Mouse (Mus musculus) liver, adult 2 months (tissue): ENCODE measurements around the gene Gstk1. TPM values are rescaled to one million over a fixed set of nuclear protein-coding genes. Genes with fewer than 3 reads are reported as not detected.

Source experiments
- DNase-seq: peaks from one replicate; pipeline ENCODE4 v3.0.0-alpha.2; 2011; ENCODE audit warnings: low read depth, low spot score; ENCODE audit errors: extremely low read depth
- H3K27ac ChIP-seq: fragments of 200-500 bp; replicated peaks from 2 replicates; pipeline ENCODE4 v1.5.1; 2012; ENCODE audit warnings: low read depth, mild to moderate bottlenecking, control low read depth, inconsistent platforms, low read length; ENCODE audit not compliant: insufficient read depth
- H3K27me3 ChIP-seq: fragments of 200-500 bp; 2 replicates; pipeline ENCODE4 v1.6.1; 2012; ENCODE audit warnings: mild to moderate bottlenecking, moderate library complexity, low read length, inconsistent platforms; ENCODE audit not compliant: control insufficient read depth, insufficient read depth
- H3K36me3 ChIP-seq: fragments of 200-500 bp; 2 replicates; pipeline ENCODE4 v1.6.1; 2012; ENCODE audit warnings: low read length, inconsistent platforms; ENCODE audit not compliant: control insufficient read depth, insufficient read depth
- H3K4me1 ChIP-seq: fragments of 200-500 bp; 2 replicates; pipeline ENCODE4 v1.6.1; 2011; ENCODE audit warnings: low read length; ENCODE audit not compliant: control insufficient read depth, insufficient read depth
- H3K4me3 ChIP-seq: fragments of 200-500 bp; 2 replicates; pipeline ENCODE4 v1.5.1; 2011; ENCODE audit warnings: low read depth, mild to moderate bottlenecking, control low read depth, low read length, moderate library complexity; ENCODE audit not compliant: insufficient read depth
- H3K79me2 ChIP-seq: fragments of 200-500 bp; 2 replicates; pipeline ENCODE4 v1.6.1; 2012; ENCODE audit warnings: inconsistent platforms, mild to moderate bottlenecking, low read length, moderate library complexity; ENCODE audit not compliant: control insufficient read depth, insufficient read depth
- H3K9ac ChIP-seq: fragments of 200-500 bp; 2 replicates; pipeline ENCODE4 v1.6.1; 2012; ENCODE audit warnings: low read depth, mild to moderate bottlenecking, control low read depth, inconsistent platforms, low read length
- CTCF ChIP-seq: fragments of 200-500 bp; IDR thresholded peaks from 2 replicates; pipeline ENCODE4 v1.5.1; 2011; ENCODE audit warnings: low read depth, low read length, control low read depth
- POLR2A ChIP-seq: fragments of 200-500 bp; IDR thresholded peaks from 2 replicates; pipeline ENCODE4 v1.6.1; 2011; ENCODE audit warnings: low read length, control low read depth; ENCODE audit not compliant: insufficient read depth; ENCODE audit errors: extremely low read depth
- WGBS: fragments of 180-500 bp; shearing (Covaris S2); methylation state at CpG from one replicate; pipeline ENCODE4 v1.1.7; 2018; 5-methylcytosine and 5-hydroxymethylcytosine counted together
- polyA plus RNA-seq: library from polyadenylated mRNA; depleted of rRNA; stranded (reverse); fragments of >200 nt; gene quantifications from 2 replicates; pipeline ENCODE4 v1.2.3, GENCODE M21; 2012
- total RNA-seq: library from RNA; depleted of rRNA; stranded (reverse); fragments of >200 nt; gene quantifications from 2 replicates; pipeline ENCODE4 v1.2.3, GENCODE M21; 2014

Gstk1 gene
- total and polyA plus RNA-seq, 2 experiments, result 166 to 283 TPM

GRCm38 (mm10) chr6:42261524-42262170, 15.9 kb downstream of the Gstk1 start, which contains the start of gene Tmem139:
Tmem139 (plus strand) TSS chr6:42261970.
- peak within 1 kb of the TSS; percentile 4; the same call in 1 of the 2 replicates for H3K4me3 ChIP-seq
- H3K79me2 ChIP-seq, result no peaks in the 10 kb centered on the region
- no peak within 1 kb of the TSS for H3K27ac ChIP-seq
- peaks cover 2% of the 10 kb centered on the region; the same call in 1 of the 2 replicates for H3K4me1 ChIP-seq
- H3K36me3 ChIP-seq, result no peaks in the 10 kb centered on the region
- no peaks in the 10 kb centered on the region for H3K27me3 ChIP-seq
- 20% methylated on average over 20 of the region's 20 CpGs for WGBS
- H3K9ac ChIP-seq, result no peak within 1 kb of the TSS
- TF ChIP-seq CTCF (no peak), POLR2A (no peak)
- no peak for DNase-seq

- H3K79me2 ChIP-seq, result no peaks in the 10 kb centered on the region
- H3K27me3 ChIP-seq, result no peaks in the 10 kb centered on the region
- peaks cover 2% of the 10 kb centered on the region; the same call in 1 of the 2 replicates for H3K4me1 ChIP-seq
- H3K9ac ChIP-seq, result peak within 1 kb of the TSS; percentile 87
- peak; percentile 95 for DNase-seq
- WGBS, result 1% methylated on average over 50 of the region's 51 CpGs
- peak within 1 kb of the TSS; percentile 68 for H3K27ac ChIP-seq
- H3K4me3 ChIP-seq, result peak within 1 kb of the TSS; percentile 88
- TF ChIP-seq POLR2A (0 out of 2 replicates have a peak, but pooled peaks have one; percentile 44), CTCF (peak; percentile 98)
- peaks cover 16% of the 10 kb centered on the region for H3K36me3 ChIP-seq
Measured at GRCm38 (mm10) chr6:42264626-42265312, 19.0 kb downstream of the Gstk1 start, which contains the start of gene Casp2. Casp2 (plus strand) TSS chr6:42264985.

- Histone ChIP-seq H3K4me3 (peak overlapping the region; percentile 88), H3K9ac (peak overlapping the region; percentile 87), H3K79me2 (no peaks in the 10 kb centered on the region), H3K27me3 (no peaks in the 10 kb centered on the region), H3K4me1 (peaks cover 2% of the 10 kb centered on the region; the same call in 1 of the 2 replicates), H3K36me3 (peaks cover 22% of the 10 kb centered on the region), H3K27ac (peak overlapping the region; percentile 68)
- TF ChIP-seq POLR2A (no peak), CTCF (no peak)
- DNase-seq, result peak; percentile 41
- WGBS, result under 1% methylated on average over 21 of the region's 21 CpGs
Measured at GRCm38 (mm10) chr6:42265391-42266330, 19.9 kb downstream of the Gstk1 start.

- Histone ChIP-seq H3K9ac (no peak overlapping the region), H3K27ac (no peak overlapping the region), H3K79me2 (no peaks in the 10 kb centered on the region), H3K4me1 (peaks cover 2% of the 10 kb centered on the region; the same call in 1 of the 2 replicates), H3K4me3 (no peak overlapping the region), H3K27me3 (no peaks in the 10 kb centered on the region), H3K36me3 (peaks cover 54% of the 10 kb centered on the region)
- no peak for TF ChIP-seq CTCF
- TF ChIP-seq POLR2A, result no peak
- no peak for DNase-seq
Measured at GRCm38 (mm10) chr6:42270817-42271216, 25.1 kb downstream of the Gstk1 start.

GRCm38 (mm10) chr6:42276151-42276550, 30.4 kb downstream of the Gstk1 start:
- Histone ChIP-seq H3K9ac (no peak overlapping the region), H3K4me3 (no peak overlapping the region), H3K36me3 (peaks cover 65% of the 10 kb centered on the region), H3K27ac (no peak overlapping the region), H3K79me2 (no peaks in the 10 kb centered on the region), H3K27me3 (no peaks in the 10 kb centered on the region), H3K4me1 (no peaks in the 10 kb centered on the region)
- TF ChIP-seq POLR2A (no peak), CTCF (no peak)
- WGBS, result 22% methylated on average over 2 of the region's 2 CpGs
- DNase-seq, result no peak
